Mouse (Mus musculus) mammary gland, adult 2 months (tissue): ENCODE data around the gene Pcmtd2. TPM values are rescaled to one million over a fixed set of nuclear protein-coding genes. Genes with fewer than 3 reads are reported as not detected.

ENCODE experiments used
- polyA plus RNA-seq: library from polyadenylated mRNA; depleted of rRNA; stranded (reverse); fragments of >200 nt; gene quantifications from 2 replicates; pipeline ENCODE4 v1.2.3, GENCODE M21; 2012; ENCODE audit warnings: low replicate concordance; rRNA removed

Pcmtd2 gene
- 18.1 and 28.3 TPM in 2 replicates for polyA plus RNA-seq

DNA sequence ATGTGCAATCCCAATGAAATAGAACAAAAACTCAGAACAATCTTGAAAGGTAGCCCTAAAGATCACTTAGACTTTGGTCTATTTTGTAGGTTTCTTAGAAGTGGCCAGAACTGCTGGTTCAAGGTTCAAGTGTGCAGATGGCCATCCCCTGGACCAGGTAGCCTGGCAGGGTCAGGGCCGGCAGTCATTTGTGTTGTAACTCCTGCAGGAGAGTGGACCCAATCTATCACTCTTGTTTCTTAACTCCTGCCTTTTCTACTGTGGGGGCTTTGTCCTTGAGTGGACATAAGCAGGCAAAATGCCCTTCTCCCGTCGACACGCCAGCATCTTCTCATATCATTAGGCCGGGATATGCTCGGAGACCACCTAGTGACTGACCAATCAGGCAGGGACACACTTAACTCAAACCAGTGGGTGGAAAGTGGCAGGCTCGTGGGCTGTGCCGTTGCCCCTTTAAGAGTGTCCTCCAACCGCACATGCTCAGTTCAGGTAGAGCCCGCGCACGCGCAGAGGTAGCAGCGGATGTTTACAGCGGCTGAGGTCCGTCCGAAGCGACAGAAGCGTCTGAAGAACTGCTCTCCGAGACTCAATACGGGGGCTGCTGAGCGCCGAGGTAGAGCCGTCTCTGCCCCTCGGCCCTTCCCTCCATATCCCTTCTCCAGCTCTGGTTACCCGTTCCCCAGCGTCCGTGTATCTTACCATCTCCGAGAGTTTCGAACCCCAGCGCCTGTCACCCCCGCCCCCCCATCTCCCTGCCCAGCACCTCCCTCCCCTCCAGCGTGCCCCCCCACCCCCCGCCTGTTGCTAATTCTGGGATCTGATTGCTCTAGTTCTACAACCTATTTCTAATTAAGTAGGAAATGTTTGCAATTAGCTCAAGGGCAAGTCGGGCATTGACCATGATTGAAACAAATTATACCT is at the start of gene Pcmtd2:
Pcmtd2 (plus strand) TSS at position 483 of the 921 bp plus-strand sequence.

DNA sequence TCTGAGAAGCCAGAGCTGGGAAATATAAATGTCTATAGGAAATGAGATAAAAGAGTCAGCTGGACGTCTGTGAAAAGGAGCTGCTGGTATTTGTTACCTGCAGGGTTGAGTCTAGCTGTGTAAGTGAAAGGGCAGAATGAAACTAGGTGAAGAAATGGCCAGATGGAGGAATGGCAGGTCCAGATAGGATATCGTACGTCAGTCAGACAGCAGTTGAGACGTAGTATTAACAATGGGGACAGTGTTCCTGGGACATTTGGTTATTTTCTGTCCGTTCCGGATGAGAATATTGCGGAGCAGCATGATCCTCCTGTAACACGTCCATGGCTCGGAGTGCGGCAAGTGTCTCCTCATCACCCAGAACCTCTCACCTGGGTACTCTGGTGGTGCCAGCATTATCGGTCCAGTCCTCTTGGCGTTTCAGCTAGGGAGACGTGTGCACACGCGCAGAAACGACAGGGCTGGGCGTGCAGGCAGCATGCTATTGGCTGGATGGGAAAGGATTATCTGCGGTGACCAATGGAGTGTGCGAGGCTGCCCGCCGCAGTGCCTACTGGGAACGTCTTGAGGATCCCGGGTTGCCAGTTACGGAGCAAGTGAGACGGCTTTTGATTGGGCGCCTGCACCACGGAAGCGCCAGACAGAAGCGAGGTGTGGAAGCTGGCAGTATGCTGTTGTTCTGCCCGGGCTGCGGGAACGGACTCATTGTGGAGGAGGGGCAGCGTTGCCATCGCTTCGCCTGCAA is 26.3 kb downstream of the Pcmtd2 start, which contains the start of gene Polr3k:
Polr3k (plus strand) TSS at position 547 of the 745 bp plus-strand sequence.

Other genes with a start within 250 kb of the Pcmtd2 start
- 12.7 and 15.9 TPM in 2 replicates for gene Prpf6, start 246.0 kb upstream of the Pcmtd2 start, polyA plus RNA-seq
- 46.3 and 50.6 TPM in 2 replicates for gene Zfp512b, start 245.1 kb upstream of the Pcmtd2 start, polyA plus RNA-seq
- gene Samd10, start 238.6 kb upstream of the Pcmtd2 start, polyA plus RNA-seq, result 19.4 and 21.0 TPM in 2 replicates
- gene Gm29797, start 180.8 kb upstream of the Pcmtd2 start, polyA plus RNA-seq, result not detected in 2 replicates
- gene Sox18, start 166.2 kb upstream of the Pcmtd2 start, polyA plus RNA-seq, result 95.8 and 190 TPM in 2 replicates
- 12.8 and 20.0 TPM in 2 replicates for gene Tcea2, start 157.5 kb upstream of the Pcmtd2 start, polyA plus RNA-seq
- gene Rgs19, start 143.9 kb upstream of the Pcmtd2 start, polyA plus RNA-seq, result 136 and 206 TPM in 2 replicates
- gene Lkaaear1, start 139.4 kb upstream of the Pcmtd2 start, polyA plus RNA-seq, result not detected in 2 replicates
- 0.22 and 0.37 TPM in 2 replicates for gene Oprl1, start 122.8 kb upstream of the Pcmtd2 start, polyA plus RNA-seq
- not detected in 2 replicates for gene Myt1, start 74.5 kb upstream of the Pcmtd2 start, polyA plus RNA-seq
- gene Polr3k, start 26.5 kb downstream of the Pcmtd2 start, polyA plus RNA-seq, result 2.1 and 4.4 TPM in 2 replicates
- not detected in 2 replicates for gene Gm14496, start 153.3 kb downstream of the Pcmtd2 start, polyA plus RNA-seq